Mouse (Mus musculus) limb, embryonic 12.5 days (tissue): ENCODE data around the gene Osbpl2. TPM values are rescaled to one million over a fixed set of nuclear protein-coding genes. Genes with fewer than 3 reads are reported as not detected.

ENCODE experiments used
- ATAC-seq: fragments of 200-750 bp; cut with Nextera tagmentation; 2 replicates; pipeline ENCODE4 v1.8.0; 2017; ENCODE audit warnings: low read depth, moderate TSS enrichment; ENCODE audit not compliant: insufficient number of reproducible peaks, insufficient read depth, low FRiP score, low TSS enrichment
- H3K27ac ChIP-seq: fragments of 300-500 bp; sonication (generic); 2 replicates; pipeline ENCODE4 v1.5.1; 2016; ENCODE audit warnings: mild to moderate bottlenecking, moderate library complexity
- H3K27me3 ChIP-seq: fragments of 300-500 bp; sonication (generic); 2 replicates; pipeline ENCODE4 v1.6.1; 2016; ENCODE audit warnings: mild to moderate bottlenecking, moderate library complexity
- H3K36me3 ChIP-seq: fragments of 300-500 bp; sonication (generic); 2 replicates; pipeline ENCODE4 v1.6.1; 2016; ENCODE audit warnings: mild to moderate bottlenecking, moderate library complexity
- H3K4me1 ChIP-seq: fragments of 300-500 bp; sonication (generic); replicated peaks from 2 replicates; pipeline ENCODE4 v1.6.1; 2016
- H3K4me2 ChIP-seq: fragments of 300-500 bp; sonication (generic); 2 replicates; pipeline ENCODE4 v1.6.1; 2016; ENCODE audit warnings: mild to moderate bottlenecking, moderate library complexity
- H3K4me3 ChIP-seq: fragments of 300-500 bp; sonication (generic); replicated peaks from 2 replicates; pipeline ENCODE4 v1.5.1; 2016; ENCODE audit warnings: mild to moderate bottlenecking
- H3K9ac ChIP-seq: fragments of 300-500 bp; sonication (generic); replicated peaks from 2 replicates; pipeline ENCODE4 v1.6.1; 2016; ENCODE audit warnings: mild to moderate bottlenecking, moderate library complexity
- H3K9me3 ChIP-seq: fragments of 300-500 bp; sonication (generic); 2 replicates; pipeline ENCODE4 v1.6.1; 2016; ENCODE audit warnings: mild to moderate bottlenecking, moderate library complexity
- WGBS: fragments of 180-500 bp; shearing (Covaris S2); methylation state at CpG from one replicate; pipeline ENCODE4 v1.1.7; 2016; 5-methylcytosine and 5-hydroxymethylcytosine counted together
- polyA plus RNA-seq: library from polyadenylated mRNA; unstranded; fragments of >200 nt; fragmentation: Nextera tagmentation; extraction: Ambion mirVana; gene quantifications from 2 replicates; pipeline ENCODE4 v1.2.1, GENCODE M21; 2016

The Osbpl2 gene
- polyA plus RNA-seq, 1 experiment from 2014 or later: 33.0 TPM

GRCm38 (mm10) chr2:180184011-180184751, 65.1 kb downstream of the Osbpl2 start:
- WGBS: 78% methylated on average over 24 of the region's 24 CpGs

DNA sequence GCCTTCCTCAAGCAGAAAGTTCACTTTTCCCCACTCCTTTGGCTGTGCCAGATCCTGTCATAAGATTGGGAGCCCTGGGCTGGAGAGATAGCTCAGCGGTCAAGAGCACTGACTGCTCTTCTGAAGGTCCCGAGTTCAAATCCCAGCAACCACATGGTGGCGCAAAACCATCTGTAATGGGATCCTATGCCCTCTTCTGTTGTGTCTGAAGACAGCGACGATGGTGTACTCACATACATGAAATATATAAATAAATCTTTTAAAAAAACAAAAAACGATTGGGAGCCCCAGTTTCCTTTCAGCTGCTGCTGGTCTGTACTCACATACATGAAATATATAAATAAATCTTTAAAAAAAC, 65.6 kb downstream of the Osbpl2 start:
- no peak overlapping the region for H3K9ac ChIP-seq
- H3K9me3 ChIP-seq: no peaks in the 10 kb centered on the region
- no peak overlapping the region for H3K27ac ChIP-seq
- H3K27me3 ChIP-seq: no peaks in the 10 kb centered on the region
- H3K4me1 ChIP-seq: no peaks in the 10 kb centered on the region
- no peak for ATAC-seq
- no peak overlapping the region for H3K4me3 ChIP-seq
- 90% methylated on average over 6 of the region's 6 CpGs for WGBS
- no peak overlapping the region for H3K4me2 ChIP-seq
- H3K36me3 ChIP-seq: peaks cover 29% of the 10 kb centered on the region

More at GRCm38 (mm10) chr2:180184011-180184751, 65.1 kb downstream of the Osbpl2 start:
- Histone ChIP-seq H3K4me1 (no peaks in the 10 kb centered on the region), H3K9me3 (no peaks in the 10 kb centered on the region), H3K27me3 (no peaks in the 10 kb centered on the region), H3K27ac (no peak overlapping the region), H3K4me2 (no peak overlapping the region), H3K9ac (no peak overlapping the region), H3K4me3 (no peak overlapping the region), H3K36me3 (peaks cover 35% of the 10 kb centered on the region)
- no peak for ATAC-seq

DNA sequence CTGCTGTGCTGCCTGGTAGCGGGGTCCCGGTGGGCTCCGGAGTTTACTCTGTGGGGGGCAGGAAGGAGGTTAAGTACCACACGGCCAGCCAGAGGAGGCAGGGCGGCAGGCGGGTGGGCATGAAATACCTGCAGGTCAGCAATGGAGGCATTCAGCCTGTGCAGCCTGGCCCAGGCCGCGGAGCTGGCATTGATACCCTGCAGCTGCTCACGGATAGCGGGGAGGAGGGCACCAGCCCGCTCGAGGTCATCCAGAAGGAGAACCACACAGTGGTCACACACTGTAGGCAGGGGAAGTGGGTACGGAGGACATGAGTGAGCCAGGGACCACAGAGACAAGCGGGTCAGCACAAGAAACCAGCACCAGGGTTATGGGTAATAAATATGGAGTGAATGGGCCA, 66.6 kb downstream of the Osbpl2 start:
- Histone ChIP-seq H3K27ac (no peak overlapping the region), H3K27me3 (no peaks in the 10 kb centered on the region), H3K4me1 (no peaks in the 10 kb centered on the region), H3K36me3 (peaks cover 27% of the 10 kb centered on the region; the same call in 1 of the 2 replicates), H3K9me3 (no peaks in the 10 kb centered on the region), H3K4me2 (no peak overlapping the region), H3K9ac (no peak overlapping the region), H3K4me3 (no peak overlapping the region)
- ATAC-seq: no peak
- WGBS: 87% methylated on average over 14 of the region's 14 CpGs

- no peak for ATAC-seq
- H3K9ac ChIP-seq: no peak overlapping the region
- H3K9me3 ChIP-seq: no peaks in the 10 kb centered on the region
- 89% methylated on average over 11 of the region's 11 CpGs for WGBS
- H3K4me1 ChIP-seq: no peaks in the 10 kb centered on the region
- H3K27ac ChIP-seq: no peak overlapping the region
- H3K4me2 ChIP-seq: no peak overlapping the region
- H3K36me3 ChIP-seq: peaks cover 16% of the 10 kb centered on the region; the same call in 1 of the 2 replicates
- H3K27me3 ChIP-seq: no peaks in the 10 kb centered on the region
- H3K4me3 ChIP-seq: no peak overlapping the region
Measured at GRCm38 (mm10) chr2:180187362-180187761, 68.3 kb downstream of the Osbpl2 start.

- Histone ChIP-seq H3K4me3 (no peak overlapping the region), H3K27ac (no peak overlapping the region), H3K4me2 (no peak overlapping the region), H3K9ac (no peak overlapping the region), H3K36me3 (peaks cover 16% of the 10 kb centered on the region; the same call in 1 of the 2 replicates), H3K4me1 (no peaks in the 10 kb centered on the region), H3K9me3 (no peaks in the 10 kb centered on the region), H3K27me3 (no peaks in the 10 kb centered on the region)
- 67% methylated on average over 10 of the region's 12 CpGs for WGBS
- ATAC-seq: no peak
Measured at GRCm38 (mm10) chr2:180196610-180197322, 77.7 kb downstream of the Osbpl2 start.

DNA sequence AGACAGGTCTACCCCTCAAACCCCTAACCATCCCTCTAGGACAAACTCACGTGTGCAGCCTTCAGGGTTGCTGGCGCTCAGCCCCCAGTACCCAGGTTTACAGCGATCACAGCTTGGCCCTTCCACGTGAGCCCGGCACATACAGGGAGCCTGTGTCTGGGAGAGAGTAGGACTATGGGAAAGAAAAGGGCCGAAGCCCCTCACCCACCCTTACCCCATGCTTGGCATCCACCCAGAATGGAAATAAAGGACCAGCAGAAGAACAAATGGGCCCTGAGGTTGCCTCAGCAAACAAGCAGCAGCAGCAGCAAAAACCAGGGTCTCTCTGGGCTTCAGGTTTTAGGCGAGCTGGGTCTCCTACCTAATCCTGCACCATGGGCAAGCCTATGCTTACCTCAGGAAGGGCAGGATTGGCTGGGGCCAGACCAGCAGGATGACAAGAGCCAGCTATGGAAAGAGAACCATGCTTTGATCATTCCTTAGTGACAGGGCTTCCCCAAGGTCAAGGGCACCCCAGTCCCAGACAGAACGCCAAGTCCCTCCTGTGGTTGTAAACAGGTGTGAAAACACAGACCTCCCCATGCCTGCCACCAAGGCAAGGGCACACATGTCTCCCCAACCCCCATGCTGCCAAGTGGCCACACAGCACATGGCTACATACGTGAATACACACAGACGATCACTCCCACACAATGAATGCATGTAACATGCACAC, 78.4 kb downstream of the Osbpl2 start:
- WGBS: 87% methylated on average over 10 of the region's 10 CpGs
- Histone ChIP-seq H3K4me2 (no peak overlapping the region), H3K36me3 (peaks cover 16% of the 10 kb centered on the region; the same call in 1 of the 2 replicates)

DNA sequence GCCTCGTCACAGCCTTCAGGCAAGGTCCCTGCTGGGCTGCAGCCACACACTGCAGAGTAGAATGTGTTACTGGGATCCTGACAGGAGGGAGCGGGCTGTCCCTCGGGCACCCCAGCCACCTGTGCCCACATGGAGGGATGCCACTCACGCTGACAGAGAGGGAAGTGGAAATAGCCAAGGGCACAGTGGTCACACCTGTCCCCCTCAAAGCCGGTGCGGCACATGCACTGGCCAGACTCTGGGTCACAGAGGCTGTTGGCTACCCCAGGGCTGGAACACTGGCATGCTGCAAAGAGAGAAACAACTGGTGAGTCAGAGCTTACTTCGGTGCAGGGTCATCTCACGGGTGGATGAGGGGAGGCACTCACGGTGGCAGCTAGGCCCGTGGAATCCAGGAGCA, 79.7 kb downstream of the Osbpl2 start:
- Histone ChIP-seq H3K4me2 (no peak overlapping the region), H3K27ac (no peak overlapping the region), H3K4me1 (no peaks in the 10 kb centered on the region), H3K27me3 (no peaks in the 10 kb centered on the region), H3K4me3 (no peak overlapping the region), H3K36me3 (peaks cover 16% of the 10 kb centered on the region; the same call in 1 of the 2 replicates), H3K9ac (no peak overlapping the region), H3K9me3 (no peaks in the 10 kb centered on the region)
- no peak for ATAC-seq
- 91% methylated on average over 10 of the region's 10 CpGs for WGBS

More for the DNA sequence above, 78.4 kb downstream of the Osbpl2 start:
- Histone ChIP-seq H3K4me1 (no peaks in the 10 kb centered on the region), H3K27me3 (no peaks in the 10 kb centered on the region), H3K9me3 (no peaks in the 10 kb centered on the region), H3K4me3 (no peak overlapping the region), H3K27ac (no peak overlapping the region), H3K9ac (no peak overlapping the region)
- ATAC-seq: no peak

- 82% methylated on average over 11 of the region's 11 CpGs for WGBS
- Histone ChIP-seq H3K27ac (no peak overlapping the region), H3K27me3 (no peaks in the 10 kb centered on the region), H3K4me1 (no peaks in the 10 kb centered on the region), H3K36me3 (peaks cover 10% of the 10 kb centered on the region; the same call in 1 of the 2 replicates), H3K4me3 (no peak overlapping the region), H3K9me3 (no peaks in the 10 kb centered on the region), H3K9ac (no peak overlapping the region), H3K4me2 (no peak overlapping the region)
- ATAC-seq: no peak
Measured at GRCm38 (mm10) chr2:180200681-180201080, 81.6 kb downstream of the Osbpl2 start.

DNA sequence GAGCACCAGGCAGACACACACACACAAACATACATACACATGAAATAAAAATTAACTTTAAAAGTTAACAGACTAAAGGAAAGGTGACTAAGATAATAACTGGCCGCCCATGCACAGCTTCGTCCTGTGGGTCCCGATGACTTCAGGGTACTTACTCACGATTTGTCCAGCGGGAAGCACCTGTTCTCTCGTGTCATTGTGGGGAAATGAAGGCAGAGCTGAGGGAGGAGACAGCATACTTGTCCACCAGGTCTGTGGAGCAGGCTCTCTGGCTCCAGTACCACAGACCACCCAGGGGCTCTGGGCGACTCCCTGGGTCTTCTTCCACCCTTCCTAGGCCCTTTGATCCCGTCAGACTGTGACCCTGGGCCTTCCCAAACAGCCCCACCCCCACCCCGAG, 82.2 kb downstream of the Osbpl2 start:
- no peaks in the 10 kb centered on the region for H3K27me3 ChIP-seq
- ATAC-seq: no peak
- H3K4me2 ChIP-seq: no peak overlapping the region
- no peaks in the 10 kb centered on the region for H3K4me1 ChIP-seq
- H3K27ac ChIP-seq: no peak overlapping the region
- H3K9me3 ChIP-seq: no peaks in the 10 kb centered on the region
- no peak overlapping the region for H3K4me3 ChIP-seq
- H3K36me3 ChIP-seq: peaks cover 4% of the 10 kb centered on the region; the same call in 1 of the 2 replicates
- H3K9ac ChIP-seq: no peak overlapping the region
- WGBS: 67% methylated on average over 9 of the region's 9 CpGs

GRCm38 (mm10) chr2:180202263-180202662, 83.2 kb downstream of the Osbpl2 start:
- ATAC-seq: no peak
- no peaks in the 10 kb centered on the region for H3K36me3 ChIP-seq
- no peaks in the 10 kb centered on the region for H3K9me3 ChIP-seq
- H3K9ac ChIP-seq: no peak overlapping the region
- WGBS: 91% methylated on average over 14 of the region's 14 CpGs
- H3K4me1 ChIP-seq: no peaks in the 10 kb centered on the region
- H3K4me2 ChIP-seq: no peak overlapping the region
- H3K27me3 ChIP-seq: no peaks in the 10 kb centered on the region
- H3K4me3 ChIP-seq: no peak overlapping the region
- no peak overlapping the region for H3K27ac ChIP-seq

- H3K9ac ChIP-seq: no peak overlapping the region
- ATAC-seq: no peak
- WGBS: 84% methylated on average over 10 of the region's 10 CpGs
- no peaks in the 10 kb centered on the region for H3K4me1 ChIP-seq
- no peak overlapping the region for H3K4me3 ChIP-seq
- no peak overlapping the region for H3K4me2 ChIP-seq
- no peaks in the 10 kb centered on the region for H3K9me3 ChIP-seq
- no peaks in the 10 kb centered on the region for H3K27me3 ChIP-seq
- no peak overlapping the region for H3K27ac ChIP-seq
- H3K36me3 ChIP-seq: no peaks in the 10 kb centered on the region
Measured at GRCm38 (mm10) chr2:180202805-180203204, 83.7 kb downstream of the Osbpl2 start.
